In the genomic region with DNA sequence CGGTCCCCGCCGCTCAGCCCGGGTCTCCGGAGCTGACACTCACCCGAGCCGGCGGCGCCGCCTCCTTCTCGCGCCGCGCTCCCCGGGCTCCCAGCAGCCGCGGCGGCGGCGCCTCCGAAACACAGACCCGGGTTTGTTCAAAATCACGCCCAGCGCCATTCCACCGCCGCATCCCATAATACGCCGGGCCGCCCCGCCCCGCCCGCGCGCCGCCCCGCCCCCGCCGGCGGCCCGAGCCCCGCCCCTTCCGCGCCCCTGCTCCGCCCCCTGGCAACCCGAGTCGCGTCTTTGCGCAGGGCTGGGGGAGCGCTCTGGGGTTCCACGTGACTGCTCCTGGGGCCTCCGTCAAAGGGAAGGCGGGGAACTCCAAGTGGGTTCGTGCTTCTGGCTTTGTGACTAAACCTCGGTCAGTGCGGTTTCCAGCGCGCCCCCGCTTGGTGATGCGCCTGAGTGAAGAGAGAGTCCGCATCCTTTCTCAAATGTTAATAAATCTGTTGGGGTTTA, we compare ENCODE assay signal across 8 mouse cellular contexts. TPM values are rescaled to one million over a fixed set of nuclear protein-coding genes. Genes with fewer than 3 reads are reported as not detected.
A peak's percentile ranks its signal among the peaks of the same experiment; 100 is the strongest.
DNase-seq lines count a peak whose midpoint lies in the region; ATAC-seq lines count a peak whose summit lies in the region.

TSS of gene Lin54 (minus strand) at position 182 of the 504 bp plus-strand sequence.

- DNase-seq in CD8-positive naive resting alpha-beta T cell, adult 2 months (ENCODE audit: low read depth in 2 of 2, low spot score in 2 of 2) = peak; percentile 90 to 93
- peak; percentile 66 for DNase-seq in c-Kit-negative CD71-positive TER-119-positive erythroid progenitor cells, embryonic 14.5 days (ENCODE audit: low read depth, low spot score)
- peak; percentile 55 for DNase-seq in fibroblast of lung, adult 2 months (ENCODE audit: low read depth)
- DNase-seq in kidney, postnatal 14 days = peak; percentile 93
- DNase-seq in liver, embryonic 13.5 days = peak; percentile 86
- peak; percentile 93 to 94 for DNase-seq in natural killer cell, adult 2 months (ENCODE audit: low spot score in 2 of 2)

- H3K36me3 ChIP-seq in heart, embryonic 14.5 days (ENCODE audit: control insufficient read depth, insufficient read depth, low read length) = no peaks in the 10 kb centered on the region
- H3K36me3 ChIP-seq in liver, embryonic 13.5 days = no peaks in the 10 kb centered on the region
- H3K36me3 ChIP-seq in stomach, embryonic 14.5 days (ENCODE audit: control insufficient read depth, insufficient read depth, low read length) = no peaks in the 10 kb centered on the region

- H3K4me1 ChIP-seq in heart, embryonic 14.5 days (ENCODE audit: control insufficient read depth in 2 of 2, insufficient read depth in 2 of 2, low read length in 2 of 2) = peaks cover 0 to 16% of the 10 kb centered on the region in 2 experiments; a peak in 3 of 4 replicates
- H3K4me1 ChIP-seq in liver, embryonic 13.5 days (replicated peaks) = peaks cover 38% of the 10 kb centered on the region
- peaks cover 19% of the 10 kb centered on the region for H3K4me1 ChIP-seq in stomach, embryonic 14.5 days (ENCODE audit: control insufficient read depth, insufficient read depth, low read length)

- peak within 1 kb of the TSS; percentile 90 for H3K9ac ChIP-seq in heart, embryonic 14.5 days (ENCODE audit: low read length)
- peak within 1 kb of the TSS; percentile 96 for H3K9ac ChIP-seq in liver, embryonic 13.5 days
- H3K9ac ChIP-seq in stomach, embryonic 14.5 days (replicated peaks; ENCODE audit: low read depth, low read length) = peak within 1 kb of the TSS; percentile 61

- H3K4me3 ChIP-seq in heart, embryonic 14.5 days (ENCODE audit: control insufficient read depth in 1 of 2, insufficient read depth in 1 of 2, low read depth in 1 of 2, low read length in 2 of 2) = peak within 1 kb of the TSS; percentile 68 to 90
- peak within 1 kb of the TSS; percentile 94 for H3K4me3 ChIP-seq in liver, embryonic 13.5 days (replicated peaks)
- peak within 1 kb of the TSS; percentile 68 for H3K4me3 ChIP-seq in stomach, embryonic 14.5 days (ENCODE audit: low read depth, low read length)

- H3K27me3 ChIP-seq in heart, embryonic 14.5 days (ENCODE audit: control insufficient read depth, insufficient read depth, low read length) = no peaks in the 10 kb centered on the region
- no peaks in the 10 kb centered on the region; the same call in 1 of the 2 replicates for H3K27me3 ChIP-seq in liver, embryonic 13.5 days
- no peaks in the 10 kb centered on the region for H3K27me3 ChIP-seq in stomach, embryonic 14.5 days (ENCODE audit: control insufficient read depth, insufficient read depth, low read length)

- under 1% methylated on average over 56 of the region's 60 CpGs for WGBS in heart, embryonic 14.5 days
- WGBS in liver, embryonic 13.5 days (ENCODE audit: insufficient replicate concordance) = under 1% methylated on average over 57 of the region's 60 CpGs
- WGBS in stomach, embryonic 14.5 days = under 1% methylated on average over 43 of the region's 60 CpGs

- H3K4me2 ChIP-seq in heart, embryonic 14.5 days (ENCODE audit: low read length) = peak within 1 kb of the TSS; percentile 92
- peak within 1 kb of the TSS; percentile 95 for H3K4me2 ChIP-seq in liver, embryonic 13.5 days
- peak within 1 kb of the TSS; percentile 96 for H3K4me2 ChIP-seq in stomach, embryonic 14.5 days (replicated peaks; ENCODE audit: low read depth, low read length)

- H3K27ac ChIP-seq in heart, embryonic 14.5 days (replicated peaks in 1 of 2; ENCODE audit: control insufficient read depth in 1 of 2, insufficient read depth in 1 of 2, low read depth in 2 of 2, low read length in 2 of 2) = peak within 1 kb of the TSS; percentile 62 to 80
- peak within 1 kb of the TSS; percentile 98 for H3K27ac ChIP-seq in liver, embryonic 13.5 days
- peak within 1 kb of the TSS; percentile 55; the same call in 1 of the 2 replicates for H3K27ac ChIP-seq in stomach, embryonic 14.5 days (ENCODE audit: low read length)

- H3K9me3 ChIP-seq in heart, embryonic 14.5 days (ENCODE audit: control insufficient read depth, low read length) = no peaks in the 10 kb centered on the region
- no peaks in the 10 kb centered on the region for H3K9me3 ChIP-seq in liver, embryonic 13.5 days (replicated peaks)
- H3K9me3 ChIP-seq in stomach, embryonic 14.5 days (ENCODE audit: control insufficient read depth, low read depth, low read length) = no peaks in the 10 kb centered on the region

- ATAC-seq in heart, embryonic 14.5 days (ENCODE audit: insufficient number of reproducible peaks, insufficient read depth, low FRiP score, low read depth) = peak; percentile 93
- peak; percentile 77 for ATAC-seq in liver, embryonic 13.5 days (ENCODE audit: low read depth)
- peak; percentile 93 for ATAC-seq in stomach, embryonic 14.5 days (ENCODE audit: insufficient number of reproducible peaks, insufficient read depth, low FRiP score, low read depth)

RNA-seq across cellular contexts. Expression of gene Lin54, which starts in this region (rescaled TPM):
- polyA plus RNA-seq in heart, embryonic 14.5 days (2014; fragmentation: Nextera tagmentation; extraction: Ambion mirVana) = 13.1 and 13.6 TPM in 2 replicates
- 9.3 and 12.1 TPM in 2 replicates for polyA plus RNA-seq in liver, embryonic 13.5 days (2015; fragmentation: Nextera tagmentation; extraction: Ambion mirVana)
- 15.3 and 16.1 TPM in 2 replicates for polyA plus RNA-seq in stomach, embryonic 14.5 days (2014; fragmentation: Nextera tagmentation; extraction: Ambion mirVana)

Comparison
In these comparisons a context has a peak if more than half of its experiments do, and no peak if none do; other contexts are left out.
1. Peak in every context shown above with its lines: DNase-seq, ATAC-seq, H3K4me3 ChIP-seq and H3K27ac ChIP-seq.